Mouse (Mus musculus) lung, adult 2 months (tissue): ENCODE data around the gene Sspn.

Source experiments
- CTCF ChIP-seq: fragments of 200-500 bp; IDR thresholded peaks from 2 replicates; pipeline ENCODE4 v1.5.1; 2011; ENCODE audit warnings: mild to moderate bottlenecking, low read length, control low read depth; ENCODE audit not compliant: insufficient read depth
- POLR2A ChIP-seq: fragments of 200-500 bp; IDR thresholded peaks from 2 replicates; pipeline ENCODE4 v1.6.1; 2011; ENCODE audit warnings: low read depth, mild to moderate bottlenecking, control low read depth, low read length, borderline replicate concordance; ENCODE audit errors: extremely low read depth

DNA sequence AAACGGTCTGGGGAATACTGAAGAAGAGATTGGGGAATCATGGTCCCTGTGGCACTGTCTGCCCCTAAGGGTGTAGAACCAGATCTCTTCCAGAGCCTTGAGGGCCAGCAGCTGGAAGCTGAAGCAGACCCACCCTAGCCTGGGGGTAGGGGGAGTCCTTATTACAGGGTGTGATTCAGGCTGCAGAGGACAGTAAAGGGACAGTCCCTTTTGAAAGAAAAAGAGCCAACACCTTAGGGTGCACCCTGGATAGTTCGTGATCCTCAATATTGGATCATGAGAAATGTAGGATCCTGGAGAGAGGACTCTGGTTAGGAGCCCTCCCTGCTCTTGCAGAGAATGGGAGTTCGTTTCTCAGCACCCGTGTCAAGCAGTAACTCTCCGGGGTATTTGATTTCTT is 26.8 kb upstream of the Sspn start:
- no peak for TF ChIP-seq CTCF
- no peak for TF ChIP-seq POLR2A
